Mouse (Mus musculus): Measurements from ENCODE around the gene Ephb2. TPM values are rescaled to one million over a fixed set of nuclear protein-coding genes. Genes with fewer than 3 reads are reported as not detected.

Ephb2 gene
- total RNA-seq (2021): 10 to 100 TPM; 31.6 to 32.7 TPM
- long read RNA-seq, experiment 1, partial matches to known transcripts: 3 of 7 reads
- long read RNA-seq, experiment 1, other reads (novel, unspliced or antisense): 4 of 7 reads
- long read RNA-seq, experiment 2, full-length matches to known transcripts: 2 of 5 reads
- long read RNA-seq, experiment 2, partial matches to known transcripts: 3 of 5 reads
- long read RNA-seq, experiment 2, other reads (novel, unspliced or antisense): 0 of 5 reads

DNA sequence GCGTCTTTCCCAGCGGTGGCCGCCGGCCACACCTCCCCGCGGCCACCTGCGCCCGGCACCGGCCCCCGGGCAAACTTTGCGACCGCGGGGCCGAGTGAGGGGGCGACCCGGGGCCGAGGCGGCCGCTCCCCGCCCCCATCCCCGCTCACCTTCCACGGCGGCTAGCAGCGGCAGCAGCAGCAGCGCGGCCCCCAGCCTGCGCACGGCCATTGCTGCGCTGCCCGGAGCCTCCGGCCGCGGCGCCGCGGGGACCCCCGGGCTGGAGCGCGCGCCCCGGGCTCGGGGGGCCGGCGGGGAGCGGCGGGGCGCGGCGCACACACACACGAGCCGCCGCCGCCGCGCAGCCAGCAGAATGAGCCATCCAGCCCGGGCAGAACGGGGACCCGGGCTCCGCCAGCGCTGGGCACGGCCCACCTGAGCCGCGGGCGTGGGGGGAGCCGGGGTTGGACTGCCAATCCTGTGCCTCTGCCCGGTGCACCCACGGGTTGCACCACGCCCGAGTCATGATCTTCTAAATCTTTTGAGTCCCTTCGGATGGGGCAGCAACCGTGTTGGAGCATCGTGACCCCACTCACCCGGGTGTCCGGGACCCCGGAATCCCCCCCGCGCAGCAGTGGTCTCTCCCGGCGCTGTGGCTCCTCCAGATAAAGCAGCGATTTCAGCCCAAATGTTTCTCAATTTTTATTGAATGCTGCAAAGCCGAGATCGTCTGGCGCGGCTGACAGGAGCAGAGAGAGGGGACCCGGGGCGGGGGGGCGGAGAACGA, at the start of gene Ephb2:
Gene Ephb2, minus strand, starts transcription at position 368 of the 766 bp plus-strand sequence.
- intact Hi-C loops (cut with DNase I): loop anchor here (5.0 kb wide), 1 partner anchor 94 kb away; no protein-coding TSS in a partner anchor
- DNase-seq (ENCODE audit: low spot score in 2 of 2): peak; percentile 62 to 70

GRCm38 (mm10) chr4:136878601-136879000, 42.8 kb upstream of the Ephb2 start:
- DNase-seq (ENCODE audit: low spot score in 2 of 2): peak; percentile 39 to 48
- intact Hi-C loops (cut with DNase I): loop anchor here (5.0 kb wide), 1 partner anchor 201 kb away; no protein-coding TSS in a partner anchor

- intact Hi-C loops (cut with DNase I): loop anchor here (5.0 kb wide), 1 partner anchor 201 kb away; no protein-coding TSS in a partner anchor
- DNase-seq (ENCODE audit: low spot score in 2 of 2): no peak
Measured at GRCm38 (mm10) chr4:136878171-136878570, 42.4 kb upstream of the Ephb2 start.

DNA sequence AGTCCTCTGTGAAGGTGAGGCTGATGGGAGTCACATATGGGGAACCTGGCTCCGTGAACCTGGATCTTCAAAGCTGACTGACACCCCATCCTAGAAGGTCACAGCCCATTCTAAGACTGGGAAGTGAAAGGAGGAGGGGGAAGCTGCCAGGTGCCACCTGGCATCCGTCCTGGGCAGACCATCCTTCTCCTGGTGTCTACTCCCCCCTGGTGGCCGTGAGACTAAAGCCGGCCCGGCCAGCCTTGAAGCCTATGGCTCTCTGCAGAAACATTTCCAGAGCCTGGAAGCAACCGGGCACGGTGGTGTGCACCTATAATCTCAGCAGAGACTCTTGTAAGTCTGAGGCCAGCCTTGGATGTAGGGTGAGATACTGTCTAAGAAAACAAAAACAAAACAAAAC, 41.2 kb upstream of the Ephb2 start:
- intact Hi-C loops (cut with DNase I): loop anchor here (2.0 to 5.0 kb wide), 2 partner anchors 200 to 226 kb away; no protein-coding TSS in a partner anchor
- peak; percentile 69 to 71 for DNase-seq (ENCODE audit: low spot score in 2 of 2)

DNA sequence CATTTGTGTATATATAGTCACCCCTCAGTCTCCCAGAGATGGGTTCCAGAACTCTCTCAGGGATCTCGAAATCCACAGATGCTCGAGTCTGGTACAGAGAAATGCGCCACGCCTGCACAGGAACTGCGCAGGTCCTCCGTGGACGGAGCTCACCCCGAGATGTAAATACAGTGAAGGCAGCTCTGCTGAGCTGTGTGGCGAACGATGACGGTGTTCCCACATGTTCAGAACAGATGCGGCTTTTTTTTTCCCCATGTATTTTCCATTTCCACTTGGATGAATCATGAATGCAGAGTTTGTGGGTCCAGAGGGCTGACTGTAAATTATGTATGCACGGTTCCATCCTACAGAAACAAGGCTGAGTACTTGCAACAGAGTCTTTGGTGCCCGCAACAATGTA, 39.2 kb upstream of the Ephb2 start:
- peak; percentile 29 to 64 for DNase-seq (ENCODE audit: low spot score in 2 of 2)
- intact Hi-C loops (cut with DNase I): loop anchor here (5.0 kb wide), 1 partner anchor 198 kb away; no protein-coding TSS in a partner anchor

DNA sequence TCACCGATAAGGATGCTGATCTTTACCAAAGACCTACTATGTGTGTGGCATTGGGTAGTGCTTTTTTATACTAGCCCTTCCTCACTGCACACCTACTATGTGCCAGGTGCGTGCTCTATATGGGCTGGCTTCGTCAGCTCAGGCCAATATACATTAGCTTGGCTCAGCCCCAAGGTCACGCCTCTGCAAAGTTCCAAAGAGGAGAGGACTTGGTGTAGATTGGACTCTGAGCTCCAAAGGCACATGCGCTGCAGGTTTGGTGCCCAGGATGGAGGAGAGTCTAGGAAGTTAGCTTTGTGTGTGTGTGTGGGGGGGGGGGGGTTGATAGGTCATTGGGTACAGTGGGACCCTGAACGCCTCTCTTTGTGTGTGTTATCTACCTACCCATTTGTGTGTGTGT, 32.6 kb upstream of the Ephb2 start:
- intact Hi-C loops (cut with DNase I): no loop called here
- no peak for DNase-seq (ENCODE audit: low spot score in 2 of 2)

DNA sequence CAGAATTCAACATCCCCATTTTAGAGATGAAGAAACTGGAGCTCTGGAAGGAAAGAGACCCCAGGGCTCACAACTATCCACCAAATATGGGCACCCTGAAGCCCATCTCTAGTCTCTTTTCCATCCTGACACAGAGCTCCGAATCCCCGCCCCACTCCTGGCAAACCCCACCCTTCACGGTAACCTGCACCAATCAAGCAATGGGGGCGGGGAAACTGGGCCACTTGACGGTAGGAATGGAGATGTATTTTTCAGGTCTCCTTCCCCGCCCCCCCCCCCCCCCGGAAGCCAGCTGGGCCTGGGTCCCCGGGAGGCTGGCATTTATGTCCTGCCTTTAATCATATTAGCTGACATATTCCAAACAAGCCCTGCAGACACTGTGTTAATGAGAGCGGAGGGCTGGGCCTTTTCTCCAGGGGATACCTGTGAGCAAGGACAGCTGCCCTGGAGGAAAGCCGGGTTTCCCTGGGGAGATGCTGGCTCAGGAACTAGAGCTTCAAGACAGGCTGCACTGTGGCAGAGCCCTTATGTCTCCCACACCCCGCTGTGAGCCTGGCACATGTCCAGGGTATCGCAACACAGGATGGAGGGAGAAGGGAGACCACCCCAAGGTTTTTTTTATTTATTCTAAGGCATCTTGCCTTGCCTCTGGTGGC, 32.0 kb upstream of the Ephb2 start:
- DNase-seq (ENCODE audit: low spot score in 2 of 2): no peak
- intact Hi-C loops (cut with DNase I): no loop called here

GRCm38 (mm10) chr4:136865531-136865930, 29.7 kb upstream of the Ephb2 start:
- intact Hi-C loops (cut with DNase I): no loop called here
- no peak for DNase-seq (ENCODE audit: low spot score in 2 of 2)

GRCm38 (mm10) chr4:136864751-136865470, 29.1 kb upstream of the Ephb2 start:
- no peak for DNase-seq (ENCODE audit: low spot score in 2 of 2)
- intact Hi-C loops (cut with DNase I): no loop called here

DNA sequence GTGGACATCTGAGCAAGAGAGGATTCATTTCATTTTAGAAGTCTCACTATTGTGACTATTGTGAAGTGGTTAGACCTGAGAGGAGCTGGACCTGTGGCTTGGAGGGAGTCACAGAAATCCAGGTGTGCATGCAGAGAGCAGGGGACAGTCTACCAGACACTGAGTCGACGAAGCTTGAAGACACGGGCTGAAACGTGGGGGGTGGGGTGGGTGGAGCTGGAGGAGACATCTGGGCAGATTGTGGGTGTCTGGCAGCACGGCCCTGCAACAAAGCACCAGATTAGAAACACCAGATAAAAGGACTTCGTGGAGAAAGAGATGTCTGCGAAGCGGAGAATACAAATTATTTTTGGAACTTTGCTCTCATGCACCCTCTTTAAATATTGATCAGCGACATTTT, 27.7 kb upstream of the Ephb2 start:
- intact Hi-C loops (cut with DNase I): no loop called here
- no peak for DNase-seq (ENCODE audit: low spot score in 2 of 2)

DNA sequence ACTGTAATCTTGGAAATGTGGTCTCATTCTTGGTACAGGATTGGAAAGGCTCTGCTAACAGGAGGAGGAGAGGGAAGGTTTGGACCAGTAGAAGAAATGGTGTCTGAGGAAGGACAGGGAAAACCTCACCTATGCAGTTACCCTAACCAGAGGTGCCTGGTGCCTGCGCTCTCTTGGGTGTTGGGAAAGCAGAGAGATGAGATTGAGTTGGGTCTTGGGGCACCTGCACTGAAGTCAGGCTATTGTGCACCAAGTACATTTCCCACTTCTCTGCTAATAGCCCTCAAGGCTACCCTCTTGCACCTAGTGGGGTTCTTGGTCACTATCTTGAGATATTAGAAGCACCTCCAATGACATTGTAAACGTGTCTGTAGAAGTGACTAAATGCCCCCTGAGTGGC, 26.6 kb upstream of the Ephb2 start:
- no peak for DNase-seq (ENCODE audit: low spot score in 2 of 2)
- intact Hi-C loops (cut with DNase I): no loop called here

GRCm38 (mm10) chr4:136861806-136862205, 26.0 kb upstream of the Ephb2 start:
- intact Hi-C loops (cut with DNase I): no loop called here
- DNase-seq (ENCODE audit: low spot score in 2 of 2): no peak

DNA sequence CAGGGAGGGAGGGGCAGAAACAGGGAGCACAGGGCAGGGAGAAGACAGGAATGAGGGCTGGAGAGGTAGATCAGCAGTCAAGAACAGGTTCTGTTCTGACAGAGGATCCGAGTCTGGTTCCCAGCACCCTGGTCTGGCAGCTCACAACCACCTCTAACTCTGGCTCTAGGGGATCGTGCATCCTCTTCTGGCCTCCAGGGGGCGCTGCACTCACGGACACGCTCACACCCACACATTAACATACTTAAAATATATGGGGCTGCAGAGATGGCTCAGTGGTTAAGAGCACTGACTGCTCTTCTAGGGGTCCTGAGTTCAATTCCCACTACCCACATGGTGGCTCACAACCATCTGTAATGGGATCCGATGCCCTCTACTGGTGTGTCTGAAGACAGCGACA, 24.2 kb upstream of the Ephb2 start:
- no peak for DNase-seq (ENCODE audit: low spot score in 2 of 2)
- intact Hi-C loops (cut with DNase I): no loop called here

GRCm38 (mm10) chr4:136855081-136855480, 19.3 kb upstream of the Ephb2 start:
- intact Hi-C loops (cut with DNase I): no loop called here
- peak in 1 of 2 experiments; percentile 50 for DNase-seq (ENCODE audit: low spot score in 2 of 2)

DNA sequence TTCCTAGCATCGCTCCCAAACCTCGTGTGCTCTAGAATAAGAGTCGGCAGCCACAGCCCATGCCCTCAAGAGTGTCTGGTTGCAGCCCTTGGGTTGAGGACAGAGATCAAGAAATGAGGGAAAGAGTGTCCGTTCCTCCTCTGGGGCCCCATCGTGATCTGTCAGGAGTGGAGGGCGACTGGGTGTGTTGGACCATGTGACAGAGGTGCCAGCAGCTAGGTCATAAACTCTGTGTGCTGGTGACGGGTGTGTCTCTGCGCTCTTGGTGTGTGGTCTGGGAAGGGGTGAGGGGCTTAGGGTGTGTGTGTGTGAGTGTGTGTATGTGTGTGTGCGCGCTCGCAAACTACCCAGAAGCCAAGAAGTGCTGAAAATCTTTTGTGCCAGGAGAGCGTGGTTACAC, 17.2 kb upstream of the Ephb2 start:
- no peak for DNase-seq (ENCODE audit: low spot score in 2 of 2)
- intact Hi-C loops (cut with DNase I): no loop called here

- no peak for DNase-seq (ENCODE audit: low spot score in 2 of 2)
- intact Hi-C loops (cut with DNase I): no loop called here
Measured at GRCm38 (mm10) chr4:136852119-136852518, 16.3 kb upstream of the Ephb2 start.

DNA sequence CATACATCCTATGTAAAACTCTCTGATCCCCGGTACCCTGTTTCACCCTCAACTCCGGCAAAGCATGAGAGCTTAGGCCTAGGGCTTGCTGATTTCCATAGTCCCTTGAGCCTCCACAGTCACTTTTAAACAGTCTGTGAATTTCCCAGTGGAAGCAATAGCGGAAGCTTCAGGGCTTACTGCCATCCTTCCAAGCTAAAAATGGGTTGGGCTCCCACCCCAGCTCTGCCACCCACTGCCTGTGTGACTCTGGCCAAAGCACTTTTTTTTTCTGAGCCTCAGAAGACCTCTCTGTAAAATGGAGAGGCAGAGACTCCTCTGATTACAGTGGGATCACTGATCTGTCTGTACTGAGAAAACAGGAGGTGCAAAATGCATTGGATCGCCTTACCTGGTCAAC, 12.8 kb upstream of the Ephb2 start:
- intact Hi-C loops (cut with DNase I): no loop called here
- peak in 1 of 2 experiments; percentile 52 for DNase-seq (ENCODE audit: low spot score in 2 of 2)

- intact Hi-C loops (cut with DNase I): no loop called here
- DNase-seq (ENCODE audit: low spot score in 2 of 2): no peak
Measured at GRCm38 (mm10) chr4:136847166-136847565, 11.4 kb upstream of the Ephb2 start.

GRCm38 (mm10) chr4:136842802-136843201, 7.0 kb upstream of the Ephb2 start:
- intact Hi-C loops (cut with DNase I): no loop called here
- no peak for DNase-seq (ENCODE audit: low spot score in 2 of 2)

GRCm38 (mm10) chr4:136842033-136842432, 6.2 kb upstream of the Ephb2 start:
- intact Hi-C loops (cut with DNase I): no loop called here
- no peak for DNase-seq (ENCODE audit: low spot score in 2 of 2)
